Mouse (Mus musculus): ENCODE measurements at regions not wholly inside any gene's neighbourhood (a gene's known extent, or its start where the extent isn't known, plus 50 kb on each side); places are given as distances from the start of the nearest gene placed in this dataset.

DNA sequence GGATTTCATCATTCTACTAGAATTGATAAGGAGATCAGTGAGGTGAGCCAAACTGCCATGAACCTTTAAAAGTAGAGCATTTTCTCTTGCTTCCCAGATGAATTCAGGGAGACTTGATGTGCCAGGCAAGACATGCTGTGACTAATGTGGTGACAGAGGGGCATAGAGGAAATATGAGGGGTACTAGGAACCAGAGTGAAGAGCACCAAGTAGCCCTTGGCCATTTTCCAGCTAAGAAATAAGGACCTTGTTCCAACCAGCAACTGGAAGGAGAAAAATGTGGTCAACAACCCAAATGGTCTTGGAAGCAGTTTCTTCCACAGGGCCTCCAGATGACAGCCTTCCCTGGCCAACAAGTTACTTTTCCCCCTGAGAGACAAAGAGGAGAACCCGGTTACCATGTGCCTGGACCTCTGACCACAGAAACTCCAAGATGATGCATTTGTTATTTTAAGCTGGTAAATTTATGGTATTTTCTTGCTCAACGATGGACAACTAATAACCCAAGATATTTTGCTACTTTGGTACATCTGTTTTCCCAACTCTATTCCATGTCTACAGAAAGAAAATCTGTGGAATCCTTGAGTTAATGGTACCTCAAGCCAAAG is 351.8 kb downstream of the Osr1 start:
- DNase-seq (ENCODE audit: low read depth, low spot score), result no peak

GRCm38 (mm10) chr12:9924561-9924960 is 354.6 kb downstream of the Osr1 start:
- DNase-seq (ENCODE audit: low read depth, low spot score), result no peak

DNA sequence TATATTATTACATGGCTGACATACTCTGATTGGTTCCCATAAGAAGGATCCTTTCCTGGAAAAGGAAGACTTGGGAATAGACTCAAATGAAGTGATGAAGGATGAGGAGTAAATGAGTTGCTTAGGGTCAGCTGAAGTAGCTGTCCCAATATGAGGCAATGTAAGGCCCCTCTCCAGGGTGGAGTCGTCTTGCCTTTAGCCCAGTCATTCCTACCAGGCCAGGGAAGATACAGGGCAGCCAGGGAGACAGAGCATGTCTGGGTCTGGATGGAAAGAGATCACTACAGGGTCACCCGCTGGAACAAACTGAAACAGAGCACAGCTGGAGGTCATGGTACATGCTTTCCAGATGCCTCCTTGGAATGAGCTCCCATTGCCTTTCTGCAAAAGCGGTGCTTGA is 364.2 kb downstream of the Osr1 start:
- no peak for DNase-seq (ENCODE audit: low read depth, low spot score)

- DNase-seq (ENCODE audit: low read depth, low spot score), result no peak
Measured at GRCm38 (mm10) chr12:9941357-9941756, 371.4 kb downstream of the Osr1 start.

DNA sequence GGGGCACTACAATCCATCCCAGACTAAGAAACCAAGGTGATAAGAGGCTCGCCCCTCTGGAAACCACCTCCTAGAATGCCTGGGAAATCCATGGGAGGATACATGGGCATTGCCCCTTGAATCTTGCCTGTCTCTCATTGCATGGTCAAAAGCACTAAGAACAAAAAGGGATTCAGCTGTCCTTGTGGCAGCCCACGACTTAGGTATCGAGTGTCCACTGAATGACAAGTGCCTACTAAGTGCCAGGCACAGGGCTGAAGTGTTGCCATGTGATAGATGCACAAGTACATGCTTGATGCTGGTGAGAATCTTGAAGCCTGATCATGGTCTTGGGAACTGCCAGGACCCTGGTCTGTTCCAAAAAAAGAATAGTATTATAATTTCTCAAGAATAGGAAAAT is 371.9 kb downstream of the Osr1 start:
- no peak for DNase-seq (ENCODE audit: low read depth, low spot score)

- no peak for DNase-seq (ENCODE audit: low read depth, low spot score)
Measured at GRCm38 (mm10) chr12:9948784-9949183, 378.9 kb downstream of the Osr1 start.

DNA sequence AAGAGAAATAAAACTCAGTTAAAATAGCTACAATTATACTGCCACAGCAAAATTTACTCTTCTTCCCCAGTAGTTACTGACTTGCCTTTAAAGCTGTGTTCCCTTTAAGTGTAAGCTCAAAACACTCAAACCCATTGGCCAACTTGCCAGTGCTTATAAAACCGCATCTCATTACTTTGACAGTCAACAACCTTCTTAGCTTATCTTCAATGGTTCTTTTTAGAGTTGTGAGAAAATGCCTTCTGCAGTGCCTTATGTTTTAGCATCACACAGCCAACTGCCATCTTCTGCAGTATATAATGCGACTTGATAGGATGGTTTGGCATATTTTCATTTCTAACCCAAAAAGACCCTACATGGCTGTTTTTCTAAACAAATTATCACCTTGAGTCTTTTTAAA is 382.5 kb downstream of the Osr1 start:
- peak; percentile 54 for DNase-seq (ENCODE audit: low read depth, low spot score)

- DNase-seq (ENCODE audit: low read depth, low spot score), result no peak
Measured at GRCm38 (mm10) chr12:9954178-9954888, 384.4 kb downstream of the Osr1 start.

GRCm38 (mm10) chr12:9969390-9969789 is 399.5 kb downstream of the Osr1 start:
- no peak for DNase-seq (ENCODE audit: low read depth, low spot score)

GRCm38 (mm10) chr12:9970771-9971170 is 399.0 kb upstream of the Nt5c1b start:
- no peak for DNase-seq (ENCODE audit: low read depth, low spot score)

DNA sequence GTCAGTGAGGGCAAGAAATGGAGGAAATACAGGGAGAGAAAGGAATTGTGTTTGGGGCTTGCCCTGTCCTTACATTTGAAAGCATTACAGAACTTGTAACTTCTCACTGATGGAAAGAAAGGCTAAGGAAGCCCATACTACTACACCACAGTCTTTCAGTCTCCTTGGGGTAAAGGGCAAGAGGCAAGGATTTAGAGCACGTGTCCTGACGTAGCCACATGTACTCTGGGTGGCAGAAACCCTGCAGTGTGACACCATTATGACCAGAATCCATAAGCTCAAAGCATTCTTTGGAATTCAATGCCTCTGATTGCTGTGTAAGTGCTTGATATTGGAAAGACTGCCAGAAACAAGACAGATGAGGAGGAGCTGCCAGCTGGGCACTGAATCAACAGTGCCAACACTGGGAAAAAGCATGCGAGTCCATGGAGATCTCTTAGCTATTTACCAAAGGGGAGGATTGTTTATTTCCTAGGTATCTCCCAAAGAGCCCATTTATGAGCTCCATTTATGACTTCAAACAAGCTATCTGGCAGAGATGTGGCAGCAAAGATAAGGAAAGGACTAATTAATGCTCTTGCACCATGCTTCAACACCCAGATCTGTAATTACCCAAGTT is 391.2 kb upstream of the Nt5c1b start:
- peak; percentile 12 for DNase-seq (ENCODE audit: low read depth, low spot score)

- DNase-seq (ENCODE audit: low read depth, low spot score), result peak; percentile 1
Measured at GRCm38 (mm10) chr12:9979113-9979507, 390.7 kb upstream of the Nt5c1b start.

DNA sequence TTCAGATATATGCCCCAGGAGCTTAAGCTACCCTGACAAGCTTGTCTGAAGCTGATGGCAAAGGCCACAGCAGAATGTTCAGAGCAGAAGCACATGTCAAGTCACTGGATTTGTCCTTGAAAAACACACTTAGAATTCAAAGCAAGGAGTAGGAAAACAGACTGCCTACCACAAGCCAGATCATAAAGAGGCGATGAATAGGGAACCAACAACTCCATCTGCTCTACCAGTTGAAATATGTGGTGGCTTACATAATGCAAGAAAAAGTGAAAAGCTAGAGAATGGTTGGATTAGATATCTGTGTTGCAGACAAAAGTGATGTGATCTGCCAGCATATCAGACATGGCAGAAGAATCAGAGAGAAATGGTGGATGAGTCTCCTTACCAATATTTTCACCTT is 378.5 kb upstream of the Nt5c1b start:
- DNase-seq (ENCODE audit: low read depth, low spot score), result no peak

DNA sequence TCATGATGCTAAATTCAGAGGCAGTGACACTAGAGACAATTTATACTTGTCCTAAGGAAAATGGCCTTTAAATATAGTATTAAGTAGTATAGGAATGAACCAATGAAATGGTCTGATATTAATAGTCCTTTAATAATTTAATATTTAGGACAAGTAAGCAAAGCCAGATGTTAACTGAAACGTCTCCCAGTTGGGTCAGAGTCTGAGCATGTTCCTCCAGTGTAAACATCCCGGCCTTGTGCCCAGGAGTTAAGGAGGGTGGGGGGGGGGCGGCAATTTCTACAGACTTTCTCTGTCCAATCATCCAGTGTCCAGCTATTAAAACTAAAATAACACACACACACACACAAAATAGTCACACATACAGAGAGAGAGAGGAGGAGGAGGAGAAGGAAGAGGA is 374.1 kb upstream of the Nt5c1b start:
- DNase-seq (ENCODE audit: low read depth, low spot score), result no peak

GRCm38 (mm10) chr12:9996455-9997189 is 373.2 kb upstream of the Nt5c1b start:
- no peak for DNase-seq (ENCODE audit: low read depth, low spot score)

DNA sequence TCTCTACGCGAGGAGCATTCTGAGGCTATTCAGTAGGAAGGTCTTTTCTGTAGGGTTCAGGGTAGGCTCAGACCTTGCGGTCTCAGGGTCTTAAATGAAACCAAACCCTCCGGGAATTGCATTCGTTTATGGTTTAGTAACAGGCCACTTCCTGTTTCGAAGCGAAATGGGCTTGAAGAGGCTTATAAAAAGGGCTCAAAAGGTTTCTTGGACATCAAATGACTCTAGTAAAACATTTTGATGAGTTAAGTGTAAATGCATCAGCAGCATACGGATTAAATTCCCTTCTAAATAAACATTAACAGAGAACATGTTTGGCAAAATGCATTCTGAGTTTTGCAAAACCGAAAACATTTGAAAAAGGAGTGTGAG is 372.6 kb upstream of the Nt5c1b start:
- DNase-seq (ENCODE audit: low read depth, low spot score), result no peak

- no peak for DNase-seq (ENCODE audit: low read depth, low spot score)
Measured at GRCm38 (mm10) chr12:9997571-9997970, 372.2 kb upstream of the Nt5c1b start.

- no peak for DNase-seq (ENCODE audit: low read depth, low spot score)
Measured at GRCm38 (mm10) chr12:9999933-10000332, 369.8 kb upstream of the Nt5c1b start.

DNA sequence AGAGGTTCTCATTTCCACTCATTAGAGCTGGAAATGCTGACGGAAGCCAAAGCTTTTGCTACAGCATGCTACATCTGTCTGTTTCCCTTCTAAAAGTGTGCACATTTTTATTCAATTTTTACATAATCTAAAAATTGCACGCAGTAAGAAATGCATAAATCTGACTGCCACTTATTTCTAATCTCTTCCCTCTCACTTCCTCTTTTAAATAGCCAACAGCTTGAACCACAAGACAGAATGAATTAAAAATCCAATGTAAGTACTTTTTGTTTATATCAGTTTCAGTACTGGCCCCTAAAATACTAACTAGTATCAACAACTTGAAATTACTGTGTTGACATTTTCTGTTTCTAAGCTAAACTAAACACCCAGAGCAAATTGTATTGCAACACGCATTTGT is 361.3 kb upstream of the Nt5c1b start:
- DNase-seq (ENCODE audit: low read depth, low spot score), result no peak

- DNase-seq (ENCODE audit: low read depth, low spot score), result no peak
Measured at GRCm38 (mm10) chr12:10016710-10017581, 352.8 kb upstream of the Nt5c1b start.

DNA sequence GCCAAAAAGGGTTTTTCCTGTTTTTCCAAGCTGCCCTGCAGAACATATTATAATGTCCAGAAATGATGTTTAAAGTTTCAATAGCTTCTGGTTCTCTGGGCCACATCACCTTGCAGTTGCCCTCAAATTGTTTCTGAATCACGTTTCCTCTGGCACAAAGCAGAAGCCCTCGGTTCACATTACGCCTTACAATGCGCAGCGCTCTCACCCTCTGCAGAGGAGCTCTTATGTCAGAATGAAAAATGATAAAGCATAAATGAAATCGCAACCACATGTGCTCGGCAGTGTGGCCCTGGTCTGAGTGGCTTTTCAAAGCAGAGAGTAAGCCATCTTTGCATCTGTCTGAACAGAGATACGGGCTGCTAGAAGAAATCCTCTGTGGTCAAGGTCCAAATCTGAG is 334.3 kb upstream of the Nt5c1b start:
- no peak for DNase-seq (ENCODE audit: low read depth, low spot score)
